Mouse (Mus musculus) spleen, adult 12 weeks (tissue): ENCODE measurements around the gene Zc3h8.

Experiments
- DNase-seq: peaks from one replicate; pipeline ENCODE4 v3.0.0; 2022; ENCODE audit warnings: low spot score

The Zc3h8 gene

DNA sequence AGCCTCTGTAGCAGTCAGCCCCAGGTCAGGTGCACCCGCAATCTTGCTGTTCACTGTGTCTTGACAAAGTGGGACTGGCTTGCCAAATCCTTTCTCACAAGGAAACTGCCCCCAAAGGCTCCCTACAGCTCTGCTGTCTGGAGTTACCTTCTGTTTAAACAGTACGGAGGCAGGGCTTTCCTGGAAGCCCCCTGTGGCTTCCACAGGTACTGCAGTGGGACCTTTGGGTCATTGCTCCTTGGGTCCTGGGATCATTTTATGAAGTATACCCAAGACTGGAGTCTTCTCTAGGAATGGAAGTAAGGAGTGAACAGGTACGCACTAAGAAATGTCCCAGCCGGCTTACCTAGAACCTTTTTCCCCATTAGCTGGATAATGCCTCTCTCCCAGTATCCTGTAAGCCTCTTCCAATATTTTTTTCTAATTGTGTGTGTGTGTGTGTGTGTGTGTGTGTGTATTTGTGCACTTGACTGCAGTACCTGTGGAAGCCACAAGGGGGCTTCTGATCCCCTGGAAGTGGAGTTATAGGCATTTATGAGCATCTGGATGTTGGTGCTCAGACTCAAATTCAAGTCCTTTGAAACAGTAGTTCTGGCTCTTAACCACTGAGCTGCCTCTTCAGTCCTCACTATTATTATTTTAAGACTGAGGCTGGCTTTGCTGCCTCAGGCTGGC, 53.1 kb downstream of the Zc3h8 start:
- DNase-seq = no peak

DNA sequence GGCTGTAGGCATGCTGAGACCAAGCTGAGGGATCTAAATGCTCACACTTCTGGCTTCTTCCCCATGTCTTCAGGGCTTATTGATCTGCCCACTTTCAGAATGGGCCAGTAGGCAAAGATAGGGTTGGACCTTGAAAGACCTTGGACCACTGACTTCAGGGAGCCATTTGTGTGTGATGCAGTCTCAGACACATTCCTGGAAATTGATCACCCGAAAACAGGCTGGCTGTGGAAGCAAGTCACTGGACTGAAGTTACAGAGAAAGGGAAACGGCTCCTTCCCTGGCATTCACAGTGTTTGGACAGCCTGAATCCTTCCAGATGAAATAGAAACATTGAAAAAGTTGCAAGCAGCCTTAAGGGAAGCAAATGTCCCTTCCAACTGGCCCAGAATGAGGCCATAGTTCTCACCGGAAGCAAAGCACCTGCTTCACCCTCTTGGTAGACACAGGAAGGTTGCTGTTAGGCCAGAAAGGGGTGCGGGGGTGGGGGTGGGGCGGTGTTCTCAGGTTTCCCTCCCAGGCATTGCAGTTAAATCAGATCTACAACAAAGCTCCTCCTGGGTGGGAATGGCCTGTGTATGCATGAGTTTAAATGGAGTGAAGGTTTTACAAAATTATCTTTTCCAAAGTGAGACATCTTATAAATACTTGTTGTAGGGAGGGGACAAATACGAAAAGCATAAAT, 55.9 kb downstream of the Zc3h8 start:
- no peak for DNase-seq

DNA sequence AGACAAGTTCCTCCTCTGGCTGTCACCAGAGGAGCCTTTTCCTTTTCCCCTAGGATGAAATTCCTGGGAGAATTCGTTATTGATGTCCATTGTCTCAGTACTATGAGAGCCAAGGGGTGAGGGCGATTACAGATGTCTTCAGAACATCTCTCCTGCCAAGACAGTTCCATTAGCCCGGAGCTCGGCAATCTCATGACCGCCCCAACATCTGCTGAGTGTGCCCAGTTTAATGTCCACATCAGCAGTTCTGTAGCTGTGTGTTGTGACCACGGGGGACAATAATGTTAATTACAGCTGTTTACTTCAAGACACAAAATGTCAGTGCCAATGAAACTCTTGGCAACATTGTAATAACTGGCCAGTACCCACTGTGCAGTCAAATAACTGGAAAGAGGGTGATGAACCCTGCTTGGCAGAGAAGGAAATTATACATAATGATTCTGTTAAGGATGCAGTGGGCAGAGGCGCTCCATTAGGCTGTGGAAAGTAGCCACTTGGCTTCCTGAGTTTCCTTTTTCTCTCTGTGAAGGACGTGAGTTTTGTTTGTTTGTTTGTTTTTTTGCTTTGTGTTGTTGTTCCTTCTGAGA, 58.6 kb downstream of the Zc3h8 start:
- DNase-seq = no peak

DNA sequence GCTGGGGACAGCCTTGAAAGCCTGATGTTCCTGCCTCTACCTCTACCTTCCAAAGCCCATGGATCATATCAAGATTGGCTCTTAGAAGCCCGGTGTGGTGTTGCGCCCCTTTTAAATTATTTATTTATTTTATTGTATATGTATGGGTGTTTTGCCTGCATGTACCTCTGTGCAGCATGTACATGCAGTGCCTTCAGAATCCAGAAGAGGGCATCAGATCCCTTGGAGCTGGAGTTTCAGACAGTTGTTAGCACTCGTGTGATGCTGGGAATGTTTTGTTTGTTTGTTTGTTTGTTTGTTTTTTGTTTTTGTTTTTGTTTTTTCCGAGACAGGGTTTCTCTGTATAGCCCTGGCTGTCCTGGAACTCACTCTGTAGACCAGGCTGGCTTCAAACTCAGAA, 62.6 kb downstream of the Zc3h8 start:
- DNase-seq = no peak
